Mouse (Mus musculus): ENCODE results near the gene Paqr9. TPM values are rescaled to one million over a fixed set of nuclear protein-coding genes. Genes with fewer than 3 reads are reported as not detected.

Paqr9 gene
- total RNA-seq, 2 experiments from 2014 or later: 21.5 to 27.4 TPM

DNA sequence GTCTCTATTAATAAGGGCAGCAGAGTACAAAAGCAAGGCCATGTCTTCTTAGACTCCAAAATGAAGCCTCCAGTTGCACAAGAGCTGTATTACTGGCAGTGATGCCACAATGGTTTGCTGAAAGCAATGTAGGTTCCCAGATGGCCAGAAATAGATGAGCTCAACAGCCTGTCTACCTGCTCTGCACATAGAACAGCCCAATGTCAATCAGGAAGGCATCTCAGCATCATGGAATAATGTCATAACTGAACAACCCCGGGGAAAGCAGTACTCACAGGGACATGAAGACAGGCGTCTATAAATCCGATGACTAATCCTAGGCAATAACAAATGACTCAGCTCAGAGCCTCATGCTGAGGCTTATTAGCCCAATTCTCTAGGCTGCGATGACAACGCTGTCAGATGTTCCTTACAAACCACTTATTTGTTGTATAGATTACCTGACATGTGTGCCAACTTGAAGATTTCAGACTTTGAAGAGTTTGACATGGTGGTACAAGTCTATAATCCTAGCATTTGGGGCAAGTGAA is 19.0 kb downstream of the Paqr9 start:
- DNase-seq: no peak

DNA sequence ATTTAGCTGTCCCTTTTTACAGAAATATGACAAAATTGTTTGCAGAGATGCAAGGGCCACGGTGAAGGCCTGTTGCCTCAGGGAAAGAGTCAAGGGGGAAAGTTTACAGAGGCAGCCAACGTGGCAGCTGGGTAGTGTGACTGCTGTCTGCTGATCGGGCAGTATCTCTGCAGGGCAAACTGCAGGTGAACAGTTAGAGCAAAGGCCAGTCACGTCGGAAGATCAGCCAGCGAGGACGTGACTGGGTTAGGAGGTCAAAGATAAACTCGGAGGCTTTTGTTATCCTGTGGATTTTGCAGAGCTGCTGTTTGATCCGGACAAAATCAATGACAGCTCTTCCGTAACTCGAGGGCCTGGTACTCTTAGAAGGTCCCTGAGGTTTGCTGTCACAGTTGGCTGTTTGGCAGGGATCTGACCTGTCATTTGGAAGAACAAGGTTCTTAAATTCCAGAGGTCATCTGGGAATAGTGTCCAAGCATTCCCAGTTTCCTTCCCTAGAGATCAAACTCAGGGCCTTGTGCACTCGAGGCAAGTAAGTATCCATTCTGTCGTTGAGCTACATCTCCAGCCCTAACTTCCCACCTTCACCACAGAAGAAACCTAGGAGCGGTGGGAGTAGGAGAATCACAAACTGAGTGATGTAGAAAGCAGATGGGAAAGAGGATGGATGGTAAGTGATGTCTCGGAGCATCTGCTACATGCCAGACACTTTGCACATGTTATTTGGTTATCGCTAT is 21.7 kb downstream of the Paqr9 start:
- no peak for DNase-seq

DNA sequence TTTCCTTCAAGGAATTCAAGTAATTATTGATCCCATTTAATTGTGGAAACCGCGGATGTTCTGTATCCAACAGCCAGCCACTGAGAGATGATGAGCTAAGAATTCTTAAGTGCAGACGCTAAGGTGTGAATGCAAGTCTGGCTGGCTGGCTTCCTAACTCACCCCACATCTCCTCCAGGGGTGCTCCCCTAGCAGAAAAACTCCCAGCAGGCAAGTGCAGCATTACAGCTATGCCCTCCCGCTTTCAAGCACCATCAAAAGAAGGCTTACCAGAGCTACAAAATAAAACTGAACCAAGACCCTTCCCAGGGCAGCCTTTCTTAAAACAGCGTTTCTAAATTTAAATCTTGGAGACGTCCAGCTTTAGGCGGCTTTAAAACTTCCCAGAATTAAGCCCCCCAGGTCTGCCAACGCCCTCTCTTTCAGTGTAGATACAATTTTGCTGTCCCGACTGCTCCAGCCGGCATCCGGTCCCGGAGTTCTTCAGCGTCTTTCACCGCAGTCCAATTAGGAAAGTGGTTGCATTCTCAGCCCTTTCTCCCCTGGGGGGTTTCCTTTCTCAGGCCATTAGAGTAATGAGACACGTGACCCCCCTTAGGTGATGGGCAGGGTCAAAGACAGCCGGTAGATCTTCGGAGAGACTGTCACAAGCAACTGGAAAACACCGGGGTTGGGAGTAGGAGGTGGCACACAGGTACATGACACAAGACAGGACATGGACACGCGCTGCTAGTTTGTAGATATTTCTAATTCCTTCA is 22.5 kb downstream of the Paqr9 start:
- no peak for DNase-seq

DNA sequence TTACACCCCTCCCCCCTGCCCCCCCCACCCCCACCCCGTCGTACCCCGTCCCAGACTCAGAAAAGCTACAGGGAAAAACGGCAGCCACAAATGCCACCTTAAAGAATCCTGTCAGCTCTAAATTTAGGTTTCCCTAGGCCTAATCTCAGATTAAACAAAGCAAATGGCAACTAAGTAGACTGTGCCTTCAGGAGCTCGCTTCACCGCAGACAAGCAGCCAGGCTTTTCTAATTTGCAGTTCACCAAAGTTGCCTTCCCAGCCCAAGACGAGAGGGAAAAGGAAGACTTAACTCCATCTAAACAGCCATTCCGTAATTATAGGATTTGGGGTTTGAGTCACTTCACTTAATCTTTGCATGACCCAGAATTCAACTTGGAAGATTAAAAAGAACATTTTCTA is 23.1 kb downstream of the Paqr9 start:
- no peak for DNase-seq

DNA sequence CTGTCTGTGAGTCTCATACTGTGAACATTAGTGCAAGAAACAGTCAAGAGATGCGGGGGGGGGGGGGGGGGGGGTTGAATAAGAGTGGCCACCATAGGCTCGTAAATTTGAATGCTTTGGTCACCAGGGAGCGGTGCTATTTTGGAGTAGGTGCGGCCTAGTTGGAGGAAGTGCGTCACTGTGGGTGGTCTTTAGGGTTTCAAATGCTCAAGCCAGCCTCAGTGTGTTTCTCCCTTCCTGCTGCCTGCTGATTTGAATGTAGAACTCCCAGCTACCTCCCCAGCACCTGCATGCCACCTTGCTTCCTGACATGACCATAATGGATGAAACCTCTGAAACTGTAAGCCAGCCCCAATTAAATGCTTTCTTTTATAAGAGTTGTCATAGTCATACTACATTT is 26.6 kb downstream of the Paqr9 start:
- DNase-seq: no peak

DNA sequence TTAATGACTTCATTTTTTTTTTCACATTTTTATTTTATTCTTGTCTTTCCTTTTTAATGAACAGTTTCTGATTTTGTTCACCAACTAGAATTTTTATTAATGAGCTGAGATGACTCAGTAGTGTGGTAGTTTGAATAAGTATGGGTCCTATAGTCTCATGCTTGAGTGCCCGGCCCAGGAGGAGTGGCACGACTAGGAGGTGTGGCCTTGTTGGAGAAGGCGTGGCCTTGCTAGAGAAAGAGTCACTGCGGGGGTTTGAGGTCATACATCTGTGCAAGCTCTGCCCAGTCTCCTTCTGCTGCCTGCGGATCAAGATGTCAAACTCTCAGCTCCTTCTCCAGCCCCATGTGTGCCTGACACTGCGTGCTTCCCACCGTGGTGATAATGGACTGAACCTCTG is 28.6 kb downstream of the Paqr9 start:
- no peak for DNase-seq

DNA sequence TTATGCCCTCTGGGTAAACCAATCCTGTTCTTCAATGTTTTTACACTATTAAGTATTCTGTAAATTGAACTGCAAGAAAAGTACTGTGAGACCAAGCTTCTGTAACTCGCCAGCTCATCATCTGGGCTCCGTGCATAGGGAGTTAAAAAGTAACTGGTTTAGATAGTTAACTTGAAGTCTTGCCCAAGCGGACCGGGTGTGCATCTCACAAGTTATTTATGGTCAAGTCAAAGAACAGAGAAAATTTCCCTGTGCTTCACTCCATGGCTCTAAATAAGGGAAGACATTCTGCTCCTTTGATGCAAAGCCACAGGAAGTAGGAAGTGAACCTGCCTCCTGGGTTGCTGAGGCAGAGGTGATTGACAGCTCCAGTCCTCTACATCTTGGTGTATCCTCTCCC is 34.8 kb downstream of the Paqr9 start:
- no peak for DNase-seq

DNA sequence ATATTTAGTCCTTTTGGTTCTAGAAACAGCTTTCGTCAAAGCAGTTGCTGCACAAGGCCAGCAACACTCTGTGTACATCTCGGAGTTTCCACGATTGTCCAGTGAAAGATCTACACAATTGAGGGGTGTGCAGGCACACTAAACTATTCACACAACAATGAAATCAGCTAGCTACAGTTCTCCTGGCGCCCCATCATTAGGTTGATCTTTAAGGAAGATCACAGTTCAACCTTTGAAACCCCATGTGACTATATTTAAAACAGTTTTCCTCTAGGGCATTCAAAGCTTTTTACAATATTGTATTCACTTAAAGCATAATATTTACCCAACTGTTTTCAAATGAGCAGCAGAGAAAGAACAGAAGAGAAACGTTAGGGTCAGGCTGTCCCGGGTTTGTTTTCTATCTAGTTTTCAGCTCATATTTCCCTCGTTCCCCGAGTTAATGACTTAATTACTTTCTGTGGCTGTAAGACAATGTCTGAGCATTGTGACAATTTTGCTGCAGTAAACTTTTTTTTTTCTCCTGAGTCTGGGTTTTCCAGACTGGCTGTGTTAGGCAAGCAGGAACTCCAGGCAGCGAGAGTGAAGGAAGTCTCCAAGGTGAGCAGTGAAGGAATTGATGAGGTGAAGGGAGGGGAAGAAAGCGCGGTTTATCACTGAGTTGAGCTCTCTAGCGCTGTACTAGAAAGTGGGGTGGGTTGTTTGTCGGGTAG is 38.2 kb downstream of the Paqr9 start:
- DNase-seq: no peak

DNA sequence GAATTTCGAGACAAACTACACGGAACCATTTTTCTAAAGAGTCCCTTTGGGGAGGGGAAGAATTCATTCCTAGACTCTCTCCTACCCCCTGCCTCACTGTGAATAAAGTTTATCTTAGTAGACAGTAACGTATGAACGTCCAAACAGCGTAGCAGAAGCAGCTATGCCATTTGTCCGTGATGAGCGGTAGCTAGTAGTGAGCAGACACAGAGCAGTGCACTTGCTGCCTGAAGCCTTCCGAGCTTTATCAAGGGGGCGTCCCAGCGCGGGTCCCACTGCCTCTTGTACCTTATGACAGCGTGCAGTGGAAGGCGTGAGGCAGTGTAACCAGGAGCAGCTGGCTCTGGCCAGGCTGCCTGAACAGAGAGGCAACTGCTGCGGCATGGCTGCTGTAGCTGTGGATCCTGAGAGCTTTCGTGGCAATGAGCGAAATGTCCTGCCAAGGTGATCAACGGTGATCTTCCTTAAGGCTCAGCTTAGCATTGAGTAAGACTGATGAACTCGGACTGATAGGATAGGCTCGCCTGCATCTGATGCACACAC is 38.8 kb downstream of the Paqr9 start:
- no peak for DNase-seq

DNA sequence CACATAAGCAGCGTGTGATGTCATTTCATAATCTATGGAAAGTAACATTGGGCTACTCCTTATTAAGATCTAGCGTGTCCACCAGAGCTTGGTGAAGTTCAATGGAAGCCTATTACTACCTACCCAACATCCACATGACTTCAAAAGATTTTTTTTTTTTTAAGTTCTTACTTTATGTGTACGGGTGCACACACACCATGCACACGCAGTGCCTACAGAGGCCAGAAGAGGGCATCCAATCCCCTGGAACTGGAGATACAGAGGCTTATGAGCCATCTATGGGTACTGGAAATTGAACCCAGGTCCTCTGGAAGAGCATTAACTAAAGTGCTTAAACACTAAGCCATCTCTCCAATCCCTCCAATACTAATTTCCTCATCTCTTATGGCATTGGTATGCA is 39.9 kb downstream of the Paqr9 start:
- DNase-seq: no peak

DNA sequence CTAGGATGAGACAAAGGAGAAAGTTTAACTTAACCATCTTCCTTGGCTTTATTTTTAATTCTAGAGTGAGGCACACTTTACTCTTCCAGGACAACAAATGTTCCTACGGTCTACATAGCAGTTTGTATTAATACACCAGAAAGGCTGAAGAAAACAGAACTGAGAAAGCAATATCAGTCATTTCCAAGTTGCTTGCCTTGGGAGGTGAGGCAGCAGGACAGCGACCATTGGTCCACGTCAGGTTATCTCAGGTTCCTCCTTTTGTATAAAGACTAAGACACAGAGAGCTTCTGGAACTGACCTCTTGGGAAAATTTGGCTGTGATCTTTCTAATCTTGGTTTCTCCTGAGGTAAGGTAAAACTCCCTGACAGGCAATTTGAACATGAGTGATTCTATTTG is 43.4 kb downstream of the Paqr9 start:
- no peak for DNase-seq

DNA sequence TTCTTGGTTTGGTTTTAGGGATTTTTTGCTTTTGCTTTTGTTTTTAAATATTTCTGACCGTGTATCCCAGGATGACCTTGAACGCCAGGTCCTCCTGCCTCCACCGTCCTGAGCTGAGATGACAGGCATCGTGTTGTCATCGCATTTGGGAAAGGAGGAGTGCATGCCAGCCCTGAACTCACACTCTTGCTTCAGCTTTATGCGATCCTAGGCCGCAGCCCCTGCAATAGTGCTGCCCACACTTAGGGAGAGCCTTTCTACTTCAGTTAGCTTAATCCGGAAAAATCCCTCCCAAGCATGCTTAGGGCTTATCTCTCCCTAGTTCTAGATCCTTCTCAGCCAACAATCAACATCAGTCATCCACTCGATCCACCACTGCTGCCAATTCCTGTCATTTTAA is 43.9 kb downstream of the Paqr9 start:
- DNase-seq: no peak

DNA sequence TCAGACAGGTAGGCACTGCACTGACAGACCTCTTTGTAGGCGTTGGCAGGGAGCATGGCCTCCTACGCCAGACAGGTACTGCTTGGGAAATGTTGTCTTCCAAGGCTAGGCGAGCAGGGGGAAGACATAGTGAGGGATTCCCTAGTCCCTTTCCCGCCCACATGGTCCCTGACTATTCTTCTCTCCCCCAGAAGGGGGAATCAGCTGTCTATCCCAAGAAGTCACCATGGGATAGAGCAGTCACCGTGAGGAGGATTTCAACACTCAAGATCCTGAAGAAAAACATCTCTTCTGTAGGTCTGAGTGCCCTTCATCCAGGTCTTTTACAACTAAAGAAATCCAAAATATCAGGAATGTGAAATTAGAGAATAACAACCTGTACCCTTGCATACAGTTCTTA is 47.7 kb downstream of the Paqr9 start:
- no peak for DNase-seq

DNA sequence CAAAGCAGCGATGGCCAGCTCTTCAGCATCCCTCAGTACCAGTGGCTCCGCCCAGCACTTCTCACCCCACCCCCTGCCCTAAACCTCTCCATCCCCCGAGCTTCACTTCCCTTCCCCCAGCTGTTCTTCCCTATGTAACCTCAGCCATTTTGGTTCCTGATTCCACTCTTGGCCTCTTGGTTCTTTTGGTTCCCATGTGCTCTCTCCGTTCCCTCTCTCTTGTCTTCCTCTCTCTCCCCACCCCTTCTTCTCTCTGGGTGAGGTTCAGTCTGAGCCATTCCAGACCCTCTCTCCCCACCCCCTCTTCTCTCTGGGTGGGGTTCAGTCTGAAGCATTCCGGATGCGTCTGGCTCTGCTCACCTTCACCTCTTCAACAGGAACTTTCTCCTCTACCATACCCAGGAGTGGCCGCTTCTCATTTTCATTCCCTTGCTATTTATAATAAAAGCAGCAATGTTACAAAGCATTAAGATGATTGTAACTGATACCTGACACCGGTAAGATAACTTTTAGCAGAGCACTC is 52.9 kb downstream of the Paqr9 start:
- DNase-seq: no peak

DNA sequence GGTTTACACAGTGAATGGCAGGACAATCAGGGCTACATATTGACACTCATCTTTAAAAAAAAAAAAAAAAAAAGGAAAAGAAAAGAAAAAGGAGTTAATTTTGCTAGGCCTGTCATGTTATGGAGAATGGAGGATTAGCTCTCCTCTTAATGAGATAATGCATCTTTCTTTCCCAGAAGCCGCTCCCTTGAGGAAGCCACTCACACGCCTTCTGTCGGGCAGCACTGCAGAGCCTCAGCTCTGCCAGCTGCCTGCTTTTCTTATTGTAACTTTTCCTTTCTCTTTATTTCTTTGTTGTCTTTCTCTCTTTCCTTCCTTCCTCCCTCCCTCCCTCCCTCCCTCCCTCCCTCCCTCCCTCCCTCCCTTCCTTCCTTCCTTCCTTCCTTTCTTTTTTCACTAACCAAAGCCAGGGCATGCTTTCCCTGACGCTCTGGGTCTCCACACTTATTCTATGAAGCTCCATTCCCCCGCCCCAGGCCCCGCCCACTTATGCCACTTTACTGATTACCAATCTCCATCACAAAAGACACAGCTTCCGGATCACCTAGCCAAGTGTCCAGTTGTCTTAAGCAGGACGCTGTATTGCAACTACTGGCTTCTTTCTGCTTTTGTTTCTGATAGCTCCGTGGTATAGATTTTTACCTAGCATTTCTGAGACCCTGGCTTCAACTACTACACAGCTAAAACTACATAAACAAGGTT is 54.1 kb downstream of the Paqr9 start:
- DNase-seq: no peak

DNA sequence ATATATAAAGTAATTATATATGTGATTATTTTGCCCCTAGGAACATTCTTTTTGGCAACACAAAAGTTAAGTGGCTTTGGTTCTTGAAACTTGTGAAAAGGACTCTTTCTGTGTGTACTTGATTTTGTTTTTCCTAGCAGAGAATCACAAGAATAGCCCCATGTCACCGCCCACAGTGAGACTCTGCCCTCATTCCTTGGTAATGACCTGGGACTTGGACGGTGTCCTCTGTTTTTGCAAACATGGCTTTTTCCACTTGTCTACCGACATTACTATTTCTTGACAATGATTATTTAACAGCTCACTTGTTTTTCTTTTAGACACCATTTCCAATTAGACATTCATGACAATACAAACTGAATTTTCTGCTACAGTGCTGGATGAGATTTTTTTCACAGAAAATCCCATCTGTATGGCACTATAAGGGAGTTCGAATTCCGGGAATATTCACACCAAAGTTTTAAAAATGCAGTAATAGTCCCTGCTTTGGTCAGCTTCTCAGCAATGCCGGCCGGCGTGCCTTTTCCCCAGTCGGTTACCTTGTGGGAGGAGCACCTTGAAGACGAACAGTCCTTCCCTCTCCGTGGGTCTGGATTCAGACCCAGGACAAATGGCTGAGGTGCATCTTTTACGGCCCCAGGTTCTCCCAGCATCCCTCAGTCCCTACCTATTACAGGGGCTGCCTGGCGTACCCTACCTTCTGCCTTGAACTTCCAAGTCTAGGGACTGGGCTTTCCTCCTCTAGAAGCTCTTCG is 55.6 kb downstream of the Paqr9 start:
- no peak for DNase-seq

DNA sequence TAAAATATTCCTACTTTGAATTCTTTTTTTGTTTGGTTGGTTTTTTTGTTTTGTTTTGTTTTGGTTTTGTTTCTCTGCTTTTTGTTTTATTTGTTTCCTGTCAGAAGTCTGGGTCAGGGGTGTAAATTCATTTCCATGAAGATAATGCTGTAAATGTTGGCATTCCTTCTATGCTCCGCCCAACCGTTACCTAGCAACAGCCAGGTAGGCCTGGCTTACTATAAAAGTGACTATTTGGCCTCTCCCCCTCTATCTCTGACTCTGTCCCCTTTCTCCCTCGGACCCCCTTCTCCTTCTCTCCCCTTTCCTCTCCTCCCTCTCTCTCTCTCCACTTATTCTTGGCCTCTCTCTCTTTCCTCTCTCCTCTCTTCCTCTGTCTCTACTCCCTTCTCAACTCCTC is 56.5 kb downstream of the Paqr9 start:
- DNase-seq: no peak

Data from adrenal gland, postnatal 10 days (tissue).